Mouse (Mus musculus): ENCODE measurements at regions not wholly inside any gene's neighbourhood (a gene's known extent, or its start where the extent isn't known, plus 50 kb on each side); places are given as distances from the start of the nearest gene placed in this dataset.

DNA sequence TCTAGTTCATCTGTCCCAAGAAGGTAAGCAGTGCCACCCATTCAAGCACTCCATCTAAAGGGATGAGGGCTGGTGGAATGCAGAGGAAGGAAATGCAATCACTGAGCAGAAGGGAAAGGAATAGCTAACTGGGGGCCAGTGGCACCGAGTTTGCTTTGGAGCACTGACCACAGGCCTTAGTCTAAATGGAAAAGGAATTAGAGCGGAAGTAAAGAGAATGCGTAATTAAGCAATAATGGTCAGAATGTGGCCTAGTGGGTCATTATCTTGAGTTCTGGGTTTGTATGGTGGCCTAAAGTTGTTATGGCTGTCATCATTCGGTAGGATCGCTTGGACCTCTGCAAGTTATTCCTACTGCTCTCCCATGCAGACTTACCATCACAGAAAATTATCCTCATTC lies 128.8 kb upstream of the Gm10306 start:
- Histone ChIP-seq H3K4me1 (ENCODE audit: insufficient read depth, low read length) (no peaks in the 10 kb centered on the region), H3K4me3 (ENCODE audit: low read depth, low read length) (no peak overlapping the region), H3K4me2 (ENCODE audit: low read depth, low read length, poor library complexity, severe bottlenecking) (no peak overlapping the region), H3K27me3 (ENCODE audit: insufficient read depth, low read length) (no peaks in the 10 kb centered on the region), H3K36me3 (ENCODE audit: insufficient read depth, low read length) (no peaks in the 10 kb centered on the region), H3K27ac (ENCODE audit: low read depth, low read length) (no peak overlapping the region), H3K9ac (replicated peaks; ENCODE audit: low read length, poor library complexity, severe bottlenecking) (no peak overlapping the region), H3K9me3 (ENCODE audit: low read length) (no peaks in the 10 kb centered on the region)
- 95% methylated on average over 5 of the region's 5 CpGs for WGBS
- ATAC-seq (ENCODE audit: low FRiP score), result no peak
- DNase-seq (ENCODE audit: low spot score), result no peak
- TF ChIP-seq CTCF (IDR thresholded peaks at IDR 0.05), result no peak

DNA sequence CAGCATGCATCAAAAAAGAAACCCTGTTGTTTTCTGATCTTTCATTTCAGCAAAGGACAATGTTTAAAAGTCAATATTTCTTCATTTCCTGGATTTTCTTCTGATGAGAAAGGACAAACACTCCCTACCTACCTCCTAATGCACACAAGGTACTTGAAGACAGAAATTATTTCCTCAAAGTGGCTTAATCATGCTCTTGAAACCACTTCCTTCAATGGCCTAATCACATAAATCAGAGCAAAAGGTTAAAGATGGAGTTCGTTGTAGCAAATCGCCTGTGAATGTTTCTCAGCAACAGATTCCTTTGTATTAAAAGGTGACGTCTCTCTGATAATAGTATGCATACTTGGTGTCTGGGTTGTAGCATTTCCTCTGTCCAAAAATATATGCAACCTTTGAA lies 124.3 kb upstream of the Gm10306 start:
- H3K4me1 ChIP-seq (ENCODE audit: insufficient read depth, low read length), result no peaks in the 10 kb centered on the region
- H3K4me3 ChIP-seq (ENCODE audit: low read depth, low read length), result no peak overlapping the region
- H3K9me3 ChIP-seq (ENCODE audit: low read length), result no peaks in the 10 kb centered on the region
- no peak for ATAC-seq (ENCODE audit: low FRiP score)
- no peak for DNase-seq (ENCODE audit: low spot score)
- H3K4me2 ChIP-seq (ENCODE audit: low read depth, low read length, poor library complexity, severe bottlenecking), result no peak overlapping the region
- 91% methylated on average over 3 of the region's 3 CpGs for WGBS
- TF ChIP-seq CTCF (IDR thresholded peaks at IDR 0.05), result no peak
- no peaks in the 10 kb centered on the region for H3K36me3 ChIP-seq (ENCODE audit: insufficient read depth, low read length)
- H3K27me3 ChIP-seq (ENCODE audit: insufficient read depth, low read length), result no peaks in the 10 kb centered on the region
- no peak overlapping the region for H3K27ac ChIP-seq (ENCODE audit: low read depth, low read length)
- H3K9ac ChIP-seq (replicated peaks; ENCODE audit: low read length, poor library complexity, severe bottlenecking), result no peak overlapping the region

DNA sequence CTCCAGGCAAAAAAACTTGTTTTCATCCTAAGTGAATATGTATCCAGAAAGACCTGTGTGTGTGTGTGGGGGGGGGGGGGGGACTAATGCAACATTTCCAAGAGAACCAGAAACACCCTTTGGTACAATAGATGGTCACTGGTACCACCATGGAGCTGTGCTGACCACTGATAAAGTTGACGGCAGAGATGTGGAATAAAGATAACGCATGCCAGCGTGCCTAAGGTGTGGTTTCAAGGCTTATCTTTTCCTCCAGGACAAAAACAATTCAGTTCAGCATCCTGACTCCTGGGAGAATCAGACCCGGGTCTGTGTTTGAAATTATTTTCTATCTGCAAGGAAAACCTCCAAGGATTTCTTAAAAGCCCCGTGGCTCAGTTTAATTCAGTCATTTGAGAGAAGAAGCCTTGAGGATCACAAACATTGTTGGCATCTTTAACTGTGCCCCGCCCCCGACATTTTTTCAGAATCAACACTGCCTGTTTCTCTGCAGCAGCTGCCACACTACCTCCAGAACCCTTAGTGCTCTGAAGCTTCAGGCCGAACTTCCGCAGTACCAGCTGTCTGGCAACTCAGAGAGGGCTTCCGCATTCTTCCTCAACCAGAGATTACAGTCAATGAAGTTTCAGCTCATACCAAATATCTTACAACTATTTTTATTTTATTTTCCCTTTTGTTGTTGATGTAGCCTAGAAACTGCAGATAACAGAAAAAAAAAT lies 118.5 kb upstream of the Gm10306 start:
- no peaks in the 10 kb centered on the region for H3K36me3 ChIP-seq (ENCODE audit: insufficient read depth, low read length)
- no peak overlapping the region for H3K4me2 ChIP-seq (ENCODE audit: low read depth, low read length, poor library complexity, severe bottlenecking)
- TF ChIP-seq CTCF (IDR thresholded peaks at IDR 0.05), result no peak
- H3K4me1 ChIP-seq (ENCODE audit: insufficient read depth, low read length), result no peaks in the 10 kb centered on the region
- H3K9me3 ChIP-seq (ENCODE audit: low read length), result no peaks in the 10 kb centered on the region
- H3K4me3 ChIP-seq (ENCODE audit: low read depth, low read length), result no peak overlapping the region
- H3K27me3 ChIP-seq (ENCODE audit: insufficient read depth, low read length), result no peaks in the 10 kb centered on the region
- peak; percentile 5 for DNase-seq (ENCODE audit: low spot score)
- no peak overlapping the region for H3K27ac ChIP-seq (ENCODE audit: low read depth, low read length)
- ATAC-seq (ENCODE audit: low FRiP score), result no peak
- WGBS, result 72% methylated on average over 10 of the region's 10 CpGs
- no peak overlapping the region for H3K9ac ChIP-seq (replicated peaks; ENCODE audit: low read length, poor library complexity, severe bottlenecking)

DNA sequence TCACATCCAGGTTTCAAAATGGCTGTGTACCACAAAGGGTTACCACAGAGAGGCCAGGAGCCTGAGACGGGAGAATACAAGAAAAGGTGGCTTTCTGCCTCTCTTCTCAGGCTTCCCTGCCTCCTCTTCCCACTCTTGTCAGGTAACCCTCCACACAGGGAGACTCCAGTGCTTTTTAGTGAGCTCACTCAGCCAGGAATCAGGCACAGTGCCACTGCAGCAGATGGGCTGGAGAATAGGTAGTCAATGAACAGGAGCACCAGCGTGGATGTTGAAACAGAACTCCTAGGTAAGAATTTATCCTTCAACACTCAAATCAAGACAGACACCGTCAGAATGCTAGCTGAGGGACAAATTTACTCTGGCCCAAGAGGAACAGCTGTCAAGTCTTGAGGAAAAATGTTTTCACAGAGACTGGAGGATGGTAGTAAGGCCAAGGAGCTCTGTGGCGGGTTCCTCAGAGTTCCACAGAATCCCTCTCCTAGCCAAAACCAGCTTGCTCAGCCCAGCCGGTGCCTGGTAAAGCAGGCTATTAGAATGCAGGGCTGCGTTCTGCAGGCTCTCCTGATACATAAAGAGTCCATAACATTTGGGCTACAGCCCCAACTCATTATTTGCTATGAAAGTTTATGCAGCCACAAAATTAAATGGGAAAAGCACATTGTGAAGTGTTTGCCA lies 117.0 kb upstream of the Gm10306 start:
- ATAC-seq (ENCODE audit: low FRiP score), result no peak
- TF ChIP-seq CTCF (IDR thresholded peaks at IDR 0.05), result no peak
- Histone ChIP-seq H3K27ac (ENCODE audit: low read depth, low read length) (no peak overlapping the region), H3K9me3 (ENCODE audit: low read length) (no peaks in the 10 kb centered on the region), H3K36me3 (ENCODE audit: insufficient read depth, low read length) (no peaks in the 10 kb centered on the region), H3K4me2 (ENCODE audit: low read depth, low read length, poor library complexity, severe bottlenecking) (no peak overlapping the region), H3K4me3 (ENCODE audit: low read depth, low read length) (no peak overlapping the region), H3K9ac (replicated peaks; ENCODE audit: low read length, poor library complexity, severe bottlenecking) (no peak overlapping the region), H3K4me1 (ENCODE audit: insufficient read depth, low read length) (no peaks in the 10 kb centered on the region), H3K27me3 (ENCODE audit: insufficient read depth, low read length) (no peaks in the 10 kb centered on the region)
- peak; percentile 41 for DNase-seq (ENCODE audit: low spot score)
- WGBS, result 79% methylated on average over 6 of the region's 6 CpGs

DNA sequence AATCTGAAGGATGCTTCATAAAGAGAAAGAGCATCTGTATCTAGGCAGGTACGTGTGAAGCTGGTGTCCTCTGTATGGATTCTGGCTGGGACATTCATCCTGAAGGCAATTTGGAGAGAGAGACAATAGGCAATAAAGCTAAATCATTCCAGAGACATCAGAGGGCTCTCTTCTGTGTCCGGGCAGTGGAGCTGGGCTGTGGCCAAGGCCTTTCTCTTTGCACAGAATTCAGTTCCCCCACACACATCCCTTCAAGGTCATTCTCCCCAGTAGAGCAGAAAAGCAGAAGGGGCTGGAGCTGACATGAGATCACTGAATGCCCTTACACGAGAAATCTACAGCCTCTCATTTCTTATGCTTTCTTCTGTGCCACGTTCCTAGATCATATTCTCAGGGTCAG lies 109.7 kb upstream of the Gm10306 start:
- Histone ChIP-seq H3K4me1 (ENCODE audit: insufficient read depth, low read length) (no peaks in the 10 kb centered on the region), H3K27me3 (ENCODE audit: insufficient read depth, low read length) (no peaks in the 10 kb centered on the region), H3K4me2 (ENCODE audit: low read depth, low read length, poor library complexity, severe bottlenecking) (no peak overlapping the region), H3K9me3 (ENCODE audit: low read length) (no peaks in the 10 kb centered on the region), H3K4me3 (ENCODE audit: low read depth, low read length) (no peak overlapping the region), H3K36me3 (ENCODE audit: insufficient read depth, low read length) (no peaks in the 10 kb centered on the region), H3K9ac (replicated peaks; ENCODE audit: low read length, poor library complexity, severe bottlenecking) (no peak overlapping the region), H3K27ac (ENCODE audit: low read depth, low read length) (no peak overlapping the region)
- ATAC-seq (ENCODE audit: low FRiP score), result no peak
- DNase-seq (ENCODE audit: low spot score), result no peak
- no peak for TF ChIP-seq CTCF (IDR thresholded peaks at IDR 0.05)
- WGBS, result 67% methylated on average over 4 of the region's 4 CpGs

Measured in midbrain, postnatal 0 days (tissue).